Mouse (Mus musculus): ENCODE data around the gene Pcnp. TPM values are rescaled to one million over a fixed set of nuclear protein-coding genes. Genes with fewer than 3 reads are reported as not detected.
"Not testable (repeated sequence)": the region's sequence is repeated elsewhere in the genome, so short reads cannot be mapped to it uniquely, and the experiment has no call there.

The Pcnp gene
- polyA plus RNA-seq (2015; fragmentation: Nextera tagmentation; extraction: Ambion mirVana) = 138 and 151 TPM in 2 replicates

DNA sequence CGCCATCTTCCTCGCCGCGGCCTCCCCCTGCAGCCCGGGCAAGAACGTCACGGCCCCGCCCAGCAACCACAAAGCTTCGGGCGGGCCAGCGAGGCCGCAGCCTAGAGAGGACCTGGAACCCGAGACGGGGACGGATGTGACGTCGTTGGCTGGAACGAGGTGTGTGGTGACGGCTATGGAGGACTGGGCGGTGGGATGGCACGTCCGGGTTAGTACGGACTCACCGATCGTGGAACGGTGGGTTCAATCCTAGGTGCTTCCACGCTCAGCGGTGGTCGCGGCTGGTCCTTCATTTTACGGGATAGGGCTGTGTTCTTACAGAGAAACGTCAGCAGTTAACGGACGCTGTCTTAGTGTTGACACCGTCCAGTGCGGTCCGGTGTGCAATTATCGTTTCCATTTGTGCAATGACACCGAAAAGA is at the start of gene Pcnp:
Gene Pcnp (minus strand): TSS at position 79 of the 422 bp plus-strand sequence.
- peak; percentile 99 for ATAC-seq (replicated peaks; ENCODE audit: extremely low read depth, insufficient read depth, low FRiP score)
- Histone ChIP-seq H3K36me3 (ENCODE audit: control insufficient read depth, insufficient read depth) (peaks cover 21% of the 10 kb centered on the region), H3K4me3 (ENCODE audit: low read length) (peak within 1 kb of the TSS; percentile 97), H3K27me3 (ENCODE audit: control insufficient read depth, insufficient read depth, low read length) (no peaks in the 10 kb centered on the region), H3K9ac (ENCODE audit: low read length) (peak within 1 kb of the TSS; percentile 99), H3K4me1 (ENCODE audit: control insufficient read depth, insufficient read depth, low read length) (peaks cover 15% of the 10 kb centered on the region), H3K27ac (ENCODE audit: low read length) (peak within 1 kb of the TSS; percentile 93), H3K4me2 (ENCODE audit: low read depth, low read length) (peak within 1 kb of the TSS; percentile 93), H3K9me3 (replicated peaks; ENCODE audit: control insufficient read depth, low read length) (no peaks in the 10 kb centered on the region)
- WGBS = 0% methylated on average over 39 of the region's 39 CpGs

GRCm38 (mm10) chr16:56076121-56076869 is 46.8 kb upstream of the Pcnp start:
- H3K9ac ChIP-seq (ENCODE audit: low read length) = peak overlapping the region; percentile 84
- no peak for ATAC-seq (replicated peaks; ENCODE audit: extremely low read depth, insufficient read depth, low FRiP score)
- no peaks in the 10 kb centered on the region for H3K9me3 ChIP-seq (replicated peaks; ENCODE audit: control insufficient read depth, low read length)
- 9% methylated on average over 11 of the region's 11 CpGs for WGBS
- H3K36me3 ChIP-seq (ENCODE audit: control insufficient read depth, insufficient read depth) = no peaks in the 10 kb centered on the region
- H3K4me3 ChIP-seq (ENCODE audit: low read length) = peak overlapping the region; percentile 91
- H3K4me1 ChIP-seq (ENCODE audit: control insufficient read depth, insufficient read depth, low read length) = peaks cover 8% of the 10 kb centered on the region
- H3K27ac ChIP-seq (ENCODE audit: low read length) = peak overlapping the region; percentile 93
- no peaks in the 10 kb centered on the region for H3K27me3 ChIP-seq (ENCODE audit: control insufficient read depth, insufficient read depth, low read length)
- peak overlapping the region; percentile 64 for H3K4me2 ChIP-seq (ENCODE audit: low read depth, low read length)

- no peaks in the 10 kb centered on the region for H3K36me3 ChIP-seq (ENCODE audit: control insufficient read depth, insufficient read depth)
- peak overlapping the region; percentile 93 for H3K27ac ChIP-seq (ENCODE audit: low read length)
- under 1% methylated on average over 53 of the region's 66 CpGs for WGBS
- H3K27me3 ChIP-seq (ENCODE audit: control insufficient read depth, insufficient read depth, low read length) = no peaks in the 10 kb centered on the region
- ATAC-seq (replicated peaks; ENCODE audit: extremely low read depth, insufficient read depth, low FRiP score) = peak; percentile 87
- H3K4me3 ChIP-seq (ENCODE audit: low read length) = peak overlapping the region; percentile 91
- H3K4me1 ChIP-seq (ENCODE audit: control insufficient read depth, insufficient read depth, low read length) = peaks cover 8% of the 10 kb centered on the region
- peak overlapping the region; percentile 64 for H3K4me2 ChIP-seq (ENCODE audit: low read depth, low read length)
- H3K9ac ChIP-seq (ENCODE audit: low read length) = peak overlapping the region; percentile 84
- no peaks in the 10 kb centered on the region for H3K9me3 ChIP-seq (replicated peaks; ENCODE audit: control insufficient read depth, low read length)
These were observed 45.9 kb upstream of the Pcnp start for GRCm38 (mm10) chr16:56075222-56076111.

DNA sequence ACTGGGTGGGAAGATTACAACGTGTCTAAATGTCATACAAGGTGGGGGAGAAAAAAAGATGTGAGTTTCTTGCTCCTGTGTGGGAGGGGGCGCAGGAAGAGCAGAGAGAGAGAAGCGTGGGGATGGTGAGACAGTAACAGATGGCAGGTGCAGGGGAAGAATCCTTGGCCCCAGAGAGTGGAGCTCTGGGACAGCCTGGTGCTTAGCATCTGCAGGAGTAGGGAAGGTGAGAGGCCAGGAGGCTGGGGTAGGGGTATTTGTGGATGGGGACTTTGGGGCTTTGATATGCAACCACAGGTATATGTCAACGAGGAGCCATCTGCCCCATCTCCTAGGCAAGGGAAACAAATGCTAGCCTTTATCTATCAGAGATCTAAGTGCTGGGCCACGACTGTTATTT is 45.0 kb upstream of the Pcnp start:
- Histone ChIP-seq H3K9ac (ENCODE audit: low read length) (0 out of 2 replicates have a peak overlapping the region, but pooled peaks have one; percentile 20), H3K9me3 (replicated peaks; ENCODE audit: control insufficient read depth, low read length) (no peaks in the 10 kb centered on the region), H3K27me3 (ENCODE audit: control insufficient read depth, insufficient read depth, low read length) (no peaks in the 10 kb centered on the region), H3K4me1 (ENCODE audit: control insufficient read depth, insufficient read depth, low read length) (peaks cover 8% of the 10 kb centered on the region), H3K27ac (ENCODE audit: low read length) (no peak overlapping the region), H3K36me3 (ENCODE audit: control insufficient read depth, insufficient read depth) (no peaks in the 10 kb centered on the region), H3K4me2 (ENCODE audit: low read depth, low read length) (peak overlapping the region; percentile 64; the same call in 1 of the 2 replicates), H3K4me3 (ENCODE audit: low read length) (no peak overlapping the region)
- 76% methylated on average over 5 of the region's 5 CpGs for WGBS
- no peak for ATAC-seq (replicated peaks; ENCODE audit: extremely low read depth, insufficient read depth, low FRiP score)

DNA sequence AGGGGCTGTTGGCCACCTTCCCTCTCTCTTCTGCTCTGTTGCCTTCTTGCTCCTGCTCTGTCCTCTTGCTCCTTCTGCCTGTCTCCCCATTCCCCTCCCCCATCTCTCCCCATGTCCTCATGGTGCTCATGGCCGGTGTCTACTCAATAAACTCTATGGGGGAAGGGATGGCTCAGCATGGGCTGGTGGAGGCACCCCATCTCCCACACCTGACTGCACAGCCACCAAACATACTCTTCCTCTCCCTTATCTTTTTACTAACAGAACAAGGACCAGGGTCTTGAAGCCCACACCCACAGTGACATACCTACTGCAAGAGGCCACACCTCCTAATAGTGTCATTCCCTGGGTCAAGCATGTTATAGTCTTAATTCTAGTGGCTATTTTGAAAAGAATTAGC is 44.6 kb upstream of the Pcnp start:
- no peak overlapping the region for H3K27ac ChIP-seq (ENCODE audit: low read length)
- H3K4me2 ChIP-seq (ENCODE audit: low read depth, low read length) = no peak overlapping the region
- no peak for ATAC-seq (replicated peaks; ENCODE audit: extremely low read depth, insufficient read depth, low FRiP score)
- H3K9ac ChIP-seq (ENCODE audit: low read length) = no peak overlapping the region
- peaks cover 8% of the 10 kb centered on the region for H3K4me1 ChIP-seq (ENCODE audit: control insufficient read depth, insufficient read depth, low read length)
- H3K36me3 ChIP-seq (ENCODE audit: control insufficient read depth, insufficient read depth) = no peaks in the 10 kb centered on the region
- no peak overlapping the region for H3K4me3 ChIP-seq (ENCODE audit: low read length)
- no peaks in the 10 kb centered on the region for H3K9me3 ChIP-seq (replicated peaks; ENCODE audit: control insufficient read depth, low read length)
- H3K27me3 ChIP-seq (ENCODE audit: control insufficient read depth, insufficient read depth, low read length) = no peaks in the 10 kb centered on the region
- WGBS = 82% methylated on average over 1 of the region's 1 CpGs

DNA sequence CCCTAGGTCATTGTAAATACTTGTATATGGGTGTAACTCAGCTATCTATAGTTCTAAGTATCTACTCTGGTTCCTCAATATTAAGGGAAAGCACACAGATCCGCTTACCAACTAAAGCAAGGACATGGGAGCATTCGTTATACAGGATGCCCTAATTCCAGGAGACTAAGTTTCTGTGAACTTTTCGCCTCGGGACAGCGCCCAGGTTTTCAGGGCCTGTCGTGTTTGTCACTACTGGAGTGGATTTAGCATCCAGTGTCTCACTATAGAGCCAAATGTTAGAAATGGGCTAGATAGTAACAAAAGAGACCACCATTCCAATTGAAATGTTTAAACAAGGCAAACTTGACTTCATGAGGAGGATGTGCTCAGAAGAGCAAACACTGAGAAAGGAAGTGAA is 43.6 kb upstream of the Pcnp start:
- not testable (repeated sequence) for H3K27me3 ChIP-seq (ENCODE audit: control insufficient read depth, insufficient read depth, low read length); H3K36me3 ChIP-seq (ENCODE audit: control insufficient read depth, insufficient read depth); H3K9me3 ChIP-seq (replicated peaks; ENCODE audit: control insufficient read depth, low read length); H3K27ac ChIP-seq (ENCODE audit: low read length); H3K4me1 ChIP-seq (ENCODE audit: control insufficient read depth, insufficient read depth, low read length); H3K4me3 ChIP-seq (ENCODE audit: low read length); ATAC-seq (replicated peaks; ENCODE audit: extremely low read depth, insufficient read depth, low FRiP score); H3K4me2 ChIP-seq (ENCODE audit: low read depth, low read length); H3K9ac ChIP-seq (ENCODE audit: low read length)
- 88% methylated on average over 6 of the region's 6 CpGs for WGBS

DNA sequence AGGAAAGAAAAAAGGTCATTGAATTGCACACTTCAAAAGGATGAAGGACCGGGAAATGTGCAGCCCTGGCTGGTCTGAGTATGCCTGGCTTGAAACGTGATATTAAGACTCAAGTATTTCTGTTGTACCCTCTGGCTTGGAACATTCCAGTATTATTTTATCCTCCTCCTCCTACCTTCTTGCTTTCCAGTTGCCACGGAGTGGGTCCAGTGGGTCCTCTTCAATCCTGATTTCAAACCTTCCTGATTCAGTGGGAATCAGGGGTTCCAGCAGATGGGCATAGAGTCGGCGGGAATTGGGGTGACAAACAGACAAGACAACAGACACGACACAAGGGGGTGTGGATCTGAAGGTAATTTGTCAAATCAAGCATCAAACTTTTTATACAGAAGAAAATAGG is 43.0 kb upstream of the Pcnp start:
- H3K9me3 ChIP-seq (replicated peaks; ENCODE audit: control insufficient read depth, low read length) = no peaks in the 10 kb centered on the region
- 73% methylated on average over 6 of the region's 6 CpGs for WGBS
- no peak overlapping the region for H3K4me2 ChIP-seq (ENCODE audit: low read depth, low read length)
- H3K27ac ChIP-seq (ENCODE audit: low read length) = no peak overlapping the region
- ATAC-seq (replicated peaks; ENCODE audit: extremely low read depth, insufficient read depth, low FRiP score) = no peak
- no peak overlapping the region for H3K9ac ChIP-seq (ENCODE audit: low read length)
- no peaks in the 10 kb centered on the region for H3K27me3 ChIP-seq (ENCODE audit: control insufficient read depth, insufficient read depth, low read length)
- peaks cover 8% of the 10 kb centered on the region for H3K4me1 ChIP-seq (ENCODE audit: control insufficient read depth, insufficient read depth, low read length)
- H3K4me3 ChIP-seq (ENCODE audit: low read length) = no peak overlapping the region
- no peaks in the 10 kb centered on the region for H3K36me3 ChIP-seq (ENCODE audit: control insufficient read depth, insufficient read depth)

DNA sequence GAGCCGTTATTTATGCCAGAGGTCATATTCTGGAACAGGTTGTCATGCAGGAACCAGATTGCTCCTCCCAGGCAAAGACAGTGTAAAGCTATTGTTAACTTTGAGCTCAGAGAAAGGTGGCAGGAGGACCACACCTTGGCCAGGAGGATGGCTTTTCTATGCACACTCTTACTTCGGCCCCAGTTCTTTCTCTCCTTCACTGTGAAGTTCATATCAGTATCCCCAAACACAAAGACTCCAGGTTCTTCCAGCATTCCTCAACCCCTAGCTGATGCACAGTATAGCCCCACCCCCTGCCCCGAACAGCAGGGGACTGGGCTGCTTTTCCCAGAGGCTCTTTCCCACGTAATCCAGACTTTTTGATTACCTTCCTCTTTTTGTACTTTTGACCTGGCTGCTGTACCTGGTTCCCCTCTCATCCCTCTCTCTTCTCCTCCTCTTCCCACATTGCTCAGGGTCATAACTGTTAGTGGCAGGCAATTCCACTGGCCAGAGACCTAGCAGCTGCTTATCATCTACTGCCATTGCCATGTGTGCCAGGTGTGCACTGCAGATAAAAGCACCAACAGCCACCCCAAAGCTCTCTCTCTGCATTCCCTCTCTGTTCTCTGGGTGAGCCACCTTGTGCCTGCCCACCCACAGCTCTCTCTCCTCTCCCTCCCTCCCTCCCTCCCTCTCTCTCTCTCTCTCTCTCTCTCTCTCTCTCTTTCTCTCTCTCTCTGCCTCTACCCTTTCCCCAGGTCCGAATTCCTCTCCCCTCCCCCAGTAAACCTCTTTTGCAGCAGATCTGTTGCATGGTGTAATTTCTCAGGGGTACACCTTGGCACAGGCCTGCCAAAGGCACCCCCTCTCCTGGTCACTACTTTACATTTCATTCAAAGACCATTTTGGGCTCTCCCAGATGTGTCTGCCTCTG is 42.0 kb upstream of the Pcnp start:
- no peak for ATAC-seq (replicated peaks; ENCODE audit: extremely low read depth, insufficient read depth, low FRiP score)
- Histone ChIP-seq H3K4me3 (ENCODE audit: low read length) (no peak overlapping the region), H3K27ac (ENCODE audit: low read length) (no peak overlapping the region), H3K9ac (ENCODE audit: low read length) (no peak overlapping the region), H3K4me2 (ENCODE audit: low read depth, low read length) (no peak overlapping the region), H3K36me3 (ENCODE audit: control insufficient read depth, insufficient read depth) (no peaks in the 10 kb centered on the region), H3K27me3 (ENCODE audit: control insufficient read depth, insufficient read depth, low read length) (no peaks in the 10 kb centered on the region), H3K9me3 (replicated peaks; ENCODE audit: control insufficient read depth, low read length) (no peaks in the 10 kb centered on the region), H3K4me1 (ENCODE audit: control insufficient read depth, insufficient read depth, low read length) (peaks cover 4% of the 10 kb centered on the region)
- 40% methylated on average over 5 of the region's 5 CpGs for WGBS
